Mouse (Mus musculus) E14TG2a.4 (cell line): ENCODE results near the gene Bcl11b.

Experiments
- CTCF ChIP-seq: conservative IDR thresholded peaks from 2 replicates; pipeline ENCODE4 v1.5.1; 2014; ENCODE audit warnings: low read length
- NANOG ChIP-seq: IDR thresholded peaks from 2 replicates; pipeline ENCODE4 v1.6.1; 2014; ENCODE audit warnings: borderline replicate concordance, low read length, mixed read lengths

DNA sequence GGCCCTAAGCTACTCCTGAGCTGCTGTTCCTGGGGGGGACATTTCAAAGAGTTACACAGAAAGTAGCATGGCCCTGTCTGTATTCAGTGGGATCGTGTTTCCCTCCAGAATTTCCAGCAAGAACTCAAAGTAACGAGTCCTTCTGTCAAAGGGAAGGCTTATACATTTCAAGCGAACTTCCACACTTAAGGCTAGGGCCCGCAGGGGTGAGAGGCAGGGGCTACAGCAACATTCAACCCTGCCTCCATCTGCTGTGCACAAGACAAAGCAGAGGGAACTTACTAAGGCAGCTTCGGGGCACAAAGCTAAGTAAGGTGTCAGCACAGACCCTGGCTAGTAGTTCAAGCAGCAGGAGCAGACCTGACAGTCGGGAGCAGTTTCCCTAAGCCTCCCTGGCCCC is 115.8 kb downstream of the Bcl11b start:
- TF ChIP-seq CTCF (no peak), NANOG (no peak)
